Mouse (Mus musculus): ENCODE data around the gene Olfr215. TPM values are rescaled to one million over a fixed set of nuclear protein-coding genes. Genes with fewer than 3 reads are reported as not detected.
"Not testable (repeated sequence)": the region's sequence is repeated elsewhere in the genome, so short reads cannot be mapped to it uniquely, and the experiment has no call there.

Olfr215 gene
- not detected for total RNA-seq (2021)

- intact Hi-C loops (cut with DNase I): no loop called here
- DNase-seq: no peak
Measured at GRCm38 (mm10) chr6:116584095-116584494, at the start of gene Olfr215. Gene Olfr215 (minus strand): TSS chr6:116584195.

- intact Hi-C loops (cut with DNase I): loop anchor here (1.0 kb wide), 2 partner anchors 19 to 67 kb away; no protein-coding TSS in a partner anchor
- peak; percentile 87 to 91 for DNase-seq
Measured at GRCm38 (mm10) chr6:116632129-116632528, 48.1 kb upstream of the Olfr215 start.

GRCm38 (mm10) chr6:116629766-116630165 is 45.8 kb upstream of the Olfr215 start:
- DNase-seq: no peak
- intact Hi-C loops (cut with DNase I): no loop called here

GRCm38 (mm10) chr6:116628539-116629171 is 44.7 kb upstream of the Olfr215 start, which contains the start of gene Zfp422:
Gene Zfp422 (minus strand): TSS chr6:116628999.
- intact Hi-C loops (cut with DNase I): no loop called here
- DNase-seq: peak; percentile 77 to 78

GRCm38 (mm10) chr6:116628095-116628494 is 44.1 kb upstream of the Olfr215 start:
- intact Hi-C loops (cut with DNase I): no loop called here
- no peak for DNase-seq

- DNase-seq; intact Hi-C loops (cut with DNase I): not testable (repeated sequence)
Measured at GRCm38 (mm10) chr6:116626417-116626816, 42.4 kb upstream of the Olfr215 start.

GRCm38 (mm10) chr6:116621318-116622023 is 37.5 kb upstream of the Olfr215 start:
- intact Hi-C loops (cut with DNase I): no loop called here
- DNase-seq: no peak

- DNase-seq: no peak
- intact Hi-C loops (cut with DNase I): loop anchor here (1.0 to 5.0 kb wide), 2 partner anchors 34 to 79 kb away; partner anchors contain the start of gene Depp1
Measured at GRCm38 (mm10) chr6:116618073-116618472, 34.1 kb upstream of the Olfr215 start.

GRCm38 (mm10) chr6:116615719-116616118 is 31.7 kb upstream of the Olfr215 start:
- intact Hi-C loops (cut with DNase I): loop anchor here (5.0 kb wide), 1 partner anchor 37 kb away; the partner anchor contains the start of gene Depp1
- DNase-seq: peak; percentile 77 to 80

- intact Hi-C loops (cut with DNase I): loop anchor here (2.0 kb wide), 1 partner anchor 182 kb away; no protein-coding TSS in a partner anchor
- DNase-seq: no peak
Measured at GRCm38 (mm10) chr6:116607230-116607629, 23.2 kb upstream of the Olfr215 start.

- DNase-seq; intact Hi-C loops (cut with DNase I): not testable (repeated sequence)
Measured at GRCm38 (mm10) chr6:116600969-116601368, 17.0 kb upstream of the Olfr215 start.

GRCm38 (mm10) chr6:116569834-116570233 is 14.2 kb downstream of the Olfr215 start:
- peak; percentile 52 to 70 for DNase-seq
- intact Hi-C loops (cut with DNase I): loop anchor here (5.0 kb wide), 2 partner anchors 143 to 153 kb away; no protein-coding TSS in a partner anchor

- intact Hi-C loops (cut with DNase I): no loop called here
Measured at GRCm38 (mm10) chr6:116554952-116555351, 29.0 kb downstream of the Olfr215 start.

GRCm38 (mm10) chr6:116553935-116554334 is 30.1 kb downstream of the Olfr215 start, which contains the start of gene Olfr214:
Gene Olfr214 (plus strand): TSS chr6:116554235.
- DNase-seq: no peak
- intact Hi-C loops (cut with DNase I): no loop called here

More at GRCm38 (mm10) chr6:116554952-116555351, 29.0 kb downstream of the Olfr215 start:
- no peak for DNase-seq

- DNase-seq; intact Hi-C loops (cut with DNase I): not testable (repeated sequence)
Measured at GRCm38 (mm10) chr6:116550841-116551240, 33.2 kb downstream of the Olfr215 start, which contains the start of gene Gm5580. Gene Gm5580 (plus strand): TSS chr6:116551141.

GRCm38 (mm10) chr6:116542500-116542899 is 41.5 kb downstream of the Olfr215 start:
- intact Hi-C loops (cut with DNase I): no loop called here
- no peak for DNase-seq

- intact Hi-C loops (cut with DNase I): no loop called here
Measured at GRCm38 (mm10) chr6:116538156-116538555, 45.8 kb downstream of the Olfr215 start, which contains the start of gene Olfr213. Gene Olfr213 (plus strand): TSS chr6:116538456.

More at GRCm38 (mm10) chr6:116538156-116538555, 45.8 kb downstream of the Olfr215 start, which contains the start of gene Olfr213:
- DNase-seq: no peak
